Mouse (Mus musculus) midbrain, postnatal 0 days (tissue): ENCODE data around the gene Nploc4. TPM values are rescaled to one million over a fixed set of nuclear protein-coding genes. Genes with fewer than 3 reads are reported as not detected.
A peak's percentile ranks its signal among the peaks of the same experiment; 100 is the strongest.
"Not testable (repeated sequence)": the region's sequence is repeated elsewhere in the genome, so short reads cannot be mapped to it uniquely, and the experiment has no call there.

Source experiments
- ATAC-seq: fragments of 200-750 bp; cut with Nextera tagmentation; 2 replicates; pipeline ENCODE4 v1.8.0; 2017; ENCODE audit warnings: moderate number of reproducible peaks, mild to moderate bottlenecking, moderate TSS enrichment, moderate library complexity; ENCODE audit not compliant: low FRiP score
- DNase-seq: peaks from one replicate; pipeline ENCODE4 v3.0.0-alpha.2; 2015; ENCODE audit warnings: low spot score
- H3K27ac ChIP-seq: fragments of 300-500 bp; sonication (generic); 2 replicates; pipeline ENCODE4 v1.5.1; 2014; ENCODE audit warnings: low read depth, mild to moderate bottlenecking, low read length, mixed read lengths
- H3K27me3 ChIP-seq: fragments of 300-500 bp; sonication (generic); 2 replicates; pipeline ENCODE4 v1.6.1; 2014; ENCODE audit warnings: low read length, control low read depth, mixed read lengths; ENCODE audit not compliant: insufficient read depth
- H3K36me3 ChIP-seq: fragments of 300-500 bp; sonication (generic); 2 replicates; pipeline ENCODE4 v1.6.1; 2014; ENCODE audit warnings: low read length, control low read depth, mixed read lengths; ENCODE audit not compliant: insufficient read depth
- H3K4me1 ChIP-seq: fragments of 300-500 bp; sonication (generic); 2 replicates; pipeline ENCODE4 v1.6.1; 2014; ENCODE audit warnings: mild to moderate bottlenecking, control low read depth, antibody characterized with exemption, low read length, mixed read lengths; ENCODE audit not compliant: insufficient read depth
- H3K4me2 ChIP-seq: fragments of 300-500 bp; sonication (generic); 2 replicates; pipeline ENCODE4 v1.6.1; 2014; ENCODE audit warnings: low read depth, mild to moderate bottlenecking, low read length, mixed read lengths; ENCODE audit not compliant: poor library complexity, severe bottlenecking
- H3K4me3 ChIP-seq: fragments of 300-500 bp; sonication (generic); 2 replicates; pipeline ENCODE4 v1.5.1; 2014; ENCODE audit warnings: low read depth, mild to moderate bottlenecking, low read length, moderate library complexity
- H3K9ac ChIP-seq: fragments of 300-500 bp; sonication (generic); replicated peaks from 2 replicates; pipeline ENCODE4 v1.6.1; 2014; ENCODE audit warnings: mild to moderate bottlenecking, low read length, moderate library complexity, mixed read lengths; ENCODE audit not compliant: poor library complexity, severe bottlenecking
- H3K9me3 ChIP-seq: fragments of 300-500 bp; sonication (generic); 2 replicates; pipeline ENCODE4 v1.6.1; 2016; ENCODE audit warnings: low read length, control low read depth
- CTCF ChIP-seq: IDR thresholded peaks from 2 replicates; pipeline ENCODE4 v1.5.1; 2016; ENCODE audit warnings: antibody characterized with exemption, mild to moderate bottlenecking
- WGBS: fragments of 180-500 bp; shearing (Covaris S2); extraction: QIAGEN DNeasy Blood & Tissue Kit; methylation state at CpG from one replicate; pipeline ENCODE4 v1.1.7; 2014; 5-methylcytosine and 5-hydroxymethylcytosine counted together
- polyA plus RNA-seq: library from polyadenylated mRNA; unstranded; fragments of >200 nt; fragmentation: Nextera tagmentation; extraction: Ambion mirVana; gene quantifications from 2 replicates; pipeline ENCODE4 v1.2.1, GENCODE M21; 2015
- total RNA-seq: library from RNA; depleted of rRNA; stranded (reverse); fragments of >200 nt; gene quantifications from 2 replicates; pipeline ENCODE4 v1.2.3, GENCODE M21; 2014

Gene Nploc4
- total and polyA plus RNA-seq, 2 experiments from 2014 or later = 27.1 to 64.4 TPM

- H3K4me3 ChIP-seq = no peak overlapping the region
- DNase-seq (no peak), ATAC-seq (no peak)
- 23% methylated on average over 26 of the region's 26 CpGs for WGBS
- 0 out of 2 replicates have a peak overlapping the region, but pooled peaks have one; percentile 6 for H3K4me2 ChIP-seq
- no peak overlapping the region for H3K9ac ChIP-seq
- H3K36me3 ChIP-seq = no peaks in the 10 kb centered on the region
- TF ChIP-seq CTCF = peak; percentile 68
- H3K27me3 ChIP-seq = no peaks in the 10 kb centered on the region
- peaks cover 19% of the 10 kb centered on the region for H3K4me1 ChIP-seq
- H3K9me3 ChIP-seq = no peaks in the 10 kb centered on the region
- H3K27ac ChIP-seq = no peak overlapping the region
These were observed 83.8 kb downstream of the Nploc4 start for GRCm38 (mm10) chr11:120353500-120354303.

GRCm38 (mm10) chr11:120352571-120353290 is 84.8 kb downstream of the Nploc4 start:
- Histone ChIP-seq H3K27ac (peak overlapping the region; percentile 57), H3K9me3 (no peaks in the 10 kb centered on the region), H3K9ac (no peak overlapping the region), H3K36me3 (no peaks in the 10 kb centered on the region), H3K27me3 (no peaks in the 10 kb centered on the region), H3K4me3 (no peak overlapping the region), H3K4me1 (peaks cover 10% of the 10 kb centered on the region), H3K4me2 (no peak overlapping the region)
- DNase-seq (peak; percentile 74), ATAC-seq (no peak)
- WGBS = 70% methylated on average over 13 of the region's 13 CpGs
- no peak for TF ChIP-seq CTCF

GRCm38 (mm10) chr11:120352093-120352350 is 85.5 kb downstream of the Nploc4 start:
- not testable (repeated sequence) for H3K4me1 ChIP-seq, H3K4me3 ChIP-seq, H3K36me3 ChIP-seq, H3K4me2 ChIP-seq, H3K9me3 ChIP-seq, H3K9ac ChIP-seq, DNase-seq, ATAC-seq, H3K27me3 ChIP-seq
- H3K27ac ChIP-seq = peak overlapping the region; percentile 99
- WGBS = 95% methylated on average over 5 of the region's 5 CpGs

DNA sequence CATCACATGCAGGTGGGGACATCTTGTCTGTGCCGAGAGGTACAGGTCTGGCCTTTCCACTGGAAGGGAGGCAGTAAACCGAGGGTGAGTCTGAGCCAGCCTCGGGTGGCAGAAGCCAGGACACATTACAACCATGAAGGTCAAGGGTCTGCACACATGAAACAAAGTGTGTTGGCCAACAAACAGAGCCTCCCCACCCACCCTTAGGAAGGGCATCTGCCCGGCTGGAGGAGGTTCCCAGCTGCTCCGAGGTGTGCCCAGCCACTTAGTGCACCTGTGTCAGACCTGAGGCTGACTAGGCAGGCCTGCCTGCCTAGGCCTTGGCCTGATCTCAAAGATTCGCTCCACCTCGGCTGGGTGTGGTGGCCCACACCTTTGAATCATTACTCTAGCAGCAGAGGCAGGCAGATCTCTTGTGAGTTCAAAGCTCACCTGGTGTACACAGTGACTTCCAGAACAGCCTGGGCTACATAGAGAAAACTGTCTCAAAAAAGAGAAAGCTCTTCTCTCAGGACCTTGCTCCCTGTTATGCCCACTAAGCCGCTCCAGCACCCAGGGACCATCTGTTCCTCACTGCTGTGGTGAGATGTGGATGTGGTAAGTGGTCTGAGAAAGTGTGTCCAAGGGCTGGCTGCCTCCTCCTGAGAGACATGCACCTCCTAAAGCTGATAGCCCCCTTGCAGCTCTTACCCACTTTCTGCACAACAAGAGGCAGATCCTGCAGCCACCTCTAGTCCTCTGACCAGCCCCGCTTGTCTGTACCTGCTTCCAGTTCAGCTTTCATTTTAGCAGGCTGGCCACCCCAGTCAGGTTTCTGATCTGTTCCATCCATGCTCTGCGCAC is 86.0 kb downstream of the Nploc4 start:
- no peak for TF ChIP-seq CTCF
- ATAC-seq (no peak), DNase-seq (no peak)
- Histone ChIP-seq H3K27me3 (no peaks in the 10 kb centered on the region), H3K4me2 (peak overlapping the region; percentile 74; the same call in 1 of the 2 replicates), H3K36me3 (no peaks in the 10 kb centered on the region), H3K27ac (peak overlapping the region; percentile 99), H3K4me1 (peaks cover 7% of the 10 kb centered on the region; the same call in 1 of the 2 replicates), H3K9me3 (no peaks in the 10 kb centered on the region), H3K9ac (no peak overlapping the region), H3K4me3 (no peak overlapping the region)
- WGBS = 88% methylated on average over 10 of the region's 10 CpGs

GRCm38 (mm10) chr11:120350711-120351110 is 86.8 kb downstream of the Nploc4 start:
- Histone ChIP-seq H3K4me1 (peaks cover 7% of the 10 kb centered on the region; the same call in 1 of the 2 replicates), H3K4me3 (peak overlapping the region; percentile 97), H3K27me3 (no peaks in the 10 kb centered on the region), H3K36me3 (no peaks in the 10 kb centered on the region), H3K9ac (peak overlapping the region; percentile 100), H3K27ac (peak overlapping the region; percentile 99), H3K4me2 (peak overlapping the region; percentile 74), H3K9me3 (no peaks in the 10 kb centered on the region)
- ATAC-seq (no peak), DNase-seq (no peak)
- 16% methylated on average over 11 of the region's 11 CpGs for WGBS
- no peak for TF ChIP-seq CTCF
